In the genomic region with DNA sequence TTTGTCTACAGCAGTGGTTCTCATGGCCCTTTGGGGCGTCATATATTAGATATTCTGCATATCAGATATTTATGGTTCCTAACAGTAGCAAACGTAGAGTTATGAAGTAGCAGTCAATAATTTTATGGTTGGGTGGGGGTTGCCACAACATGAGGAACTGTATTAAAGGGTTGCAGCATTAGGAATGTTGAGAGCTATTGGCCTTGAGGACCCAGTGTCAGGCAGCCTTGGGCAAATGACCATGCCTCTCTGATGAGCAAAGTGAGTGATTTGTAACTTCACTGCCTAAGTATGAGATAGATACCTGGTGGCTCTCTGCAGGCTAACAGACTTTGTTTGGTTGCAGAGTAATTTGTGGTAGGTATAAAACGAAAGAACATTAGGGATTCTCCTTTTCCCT, we compare ENCODE assay signal across 26 mouse cellular contexts. TPM values are rescaled to one million over a fixed set of nuclear protein-coding genes. Genes with fewer than 3 reads are reported as not detected.
"Had no signal": no experiment of that assay in that cellular context is flagged by ENCODE, and none has a peak within 500 bp of the region (broad histone marks: within the 10 kb centered on the region; RNA-seq: fewer than 3 reads in every experiment).

No protein-coding gene starts in this region.

- DNase-seq: gastrocnemius, postnatal 14 days; gastrocnemius, postnatal 36 days; heart, adult 11 months; heart, adult 2 months; heart, postnatal 14 days; heart, postnatal 36 days; kidney, adult 11 months; kidney, adult 2 months; kidney, adult 9 months; kidney, postnatal 14 days; kidney, postnatal 36 days; layer of hippocampus, adult 9-11 months; layer of hippocampus, postnatal 36 days; left cerebral cortex, postnatal 4 days had no signal

RNA-seq across cellular contexts. Expression of gene Gm11213, which starts 54.2 kb away (rescaled TPM):
- total RNA-seq: gastrocnemius, adult 18-20 months; gastrocnemius, adult 8-10 months; gastrocnemius, postnatal 14 days; gastrocnemius, postnatal 36 days; heart, adult 2 months; heart, postnatal 14 days; heart, postnatal 36 days; hematopoietic stem cell, adult 5-6 weeks; hindbrain, postnatal 0 days; layer of hippocampus, adult 18-20 months; layer of hippocampus, adult 8-10 months; layer of hippocampus, postnatal 14 days; layer of hippocampus, postnatal 36 days; left cerebral cortex, adult 18-20 months; left cerebral cortex, adult 8-10 months; left cerebral cortex, postnatal 10 days; left cerebral cortex, postnatal 25 days; left cerebral cortex, postnatal 4 days; liver, adult 2 months had no signal
